22 mouse cellular contexts compared by ENCODE assay signal in the genomic region with DNA sequence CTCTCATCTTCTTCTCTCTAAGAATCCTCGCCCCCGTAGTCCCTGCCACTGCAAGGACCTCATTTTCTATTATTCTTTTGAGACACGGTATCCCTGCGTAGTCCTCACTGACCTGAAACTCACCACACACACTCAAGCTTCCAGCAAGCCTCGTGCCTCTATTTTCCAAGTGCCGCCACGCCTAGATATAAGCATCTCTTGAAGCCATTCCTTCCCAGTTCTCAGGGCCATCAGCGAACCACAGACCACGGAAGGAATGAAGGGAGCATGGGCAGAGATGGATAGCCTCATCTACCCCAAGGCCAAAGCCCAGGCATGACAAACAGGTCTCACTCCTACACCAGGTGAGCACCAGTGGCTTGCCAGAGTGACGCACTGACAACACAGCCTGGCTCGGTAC. TPM values are rescaled to one million over a fixed set of nuclear protein-coding genes. Genes with fewer than 3 reads are reported as not detected.
DNase-seq lines count a peak whose midpoint lies in the region; ATAC-seq lines count a peak whose summit lies in the region.
"Had no signal": no experiment of that assay in that cellular context is flagged by ENCODE, and none has a peak within 500 bp of the region (broad histone marks: within the 10 kb centered on the region; RNA-seq: fewer than 3 reads in every experiment).

No protein-coding gene starts in this region.

- H3K4me1 ChIP-seq in hindbrain, embryonic 10.5 days (replicated peaks): peaks cover 64% of the 10 kb centered on the region
- H3K4me1 ChIP-seq in hindbrain, embryonic 16.5 days (ENCODE audit: control insufficient read depth, insufficient read depth, low read depth, low read length): peaks cover 38% of the 10 kb centered on the region
- peaks cover 76% of the 10 kb centered on the region for H3K4me1 ChIP-seq in megakaryocyte, embryonic 14.5 days
- H3K4me1 ChIP-seq in embryonic facial prominence, embryonic 15.5 days: peaks cover 50% of the 10 kb centered on the region
- peaks cover 54% of the 10 kb centered on the region for H3K4me1 ChIP-seq in liver, embryonic 13.5 days (replicated peaks)

- H3K4me2 ChIP-seq in hindbrain, embryonic 16.5 days (ENCODE audit: low read length): no peak overlapping the region
- H3K4me2 ChIP-seq in embryonic facial prominence, embryonic 15.5 days (replicated peaks): no peak overlapping the region
- H3K4me2 ChIP-seq in liver, embryonic 13.5 days: peak overlapping the region; percentile 93
- H3K4me2 ChIP-seq: forebrain, embryonic 15.5 days; hindbrain, embryonic 14.5 days had no signal

- WGBS in hindbrain, embryonic 10.5 days: 94% methylated on average over 11 of the region's 11 CpGs
- 92% methylated on average over 11 of the region's 11 CpGs for WGBS in hindbrain, embryonic 16.5 days
- 89% methylated on average over 11 of the region's 11 CpGs for WGBS in embryonic facial prominence, embryonic 15.5 days
- WGBS in liver, embryonic 13.5 days (ENCODE audit: insufficient replicate concordance): 82% methylated on average over 11 of the region's 11 CpGs

- 0 out of 2 replicates have a peak overlapping the region, but pooled peaks have one; percentile 2 for H3K4me3 ChIP-seq in hindbrain, embryonic 10.5 days
- H3K4me3 ChIP-seq in hindbrain, embryonic 16.5 days (ENCODE audit: low read length): no peak overlapping the region
- peak overlapping the region; percentile 2 for H3K4me3 ChIP-seq in megakaryocyte, embryonic 14.5 days (replicated peaks)
- H3K4me3 ChIP-seq in embryonic facial prominence, embryonic 15.5 days (replicated peaks): no peak overlapping the region
- no peak overlapping the region for H3K4me3 ChIP-seq in liver, embryonic 13.5 days (replicated peaks)
- H3K4me3 ChIP-seq: erythroblast, embryonic 14.5 days; forebrain, embryonic 15.5 days; intestine, embryonic 15.5 days; left cerebral cortex, adult 2 months; midbrain, embryonic 12.5 days had no signal

- no peaks in the 10 kb centered on the region for H3K27me3 ChIP-seq in hindbrain, embryonic 10.5 days (ENCODE audit: insufficient read depth, poor library complexity, severe bottlenecking)
- H3K27me3 ChIP-seq in hindbrain, embryonic 16.5 days (replicated peaks; ENCODE audit: control insufficient read depth, insufficient read depth, low read length): no peaks in the 10 kb centered on the region
- no peaks in the 10 kb centered on the region for H3K27me3 ChIP-seq in megakaryocyte, embryonic 14.5 days (replicated peaks)
- no peaks in the 10 kb centered on the region for H3K27me3 ChIP-seq in embryonic facial prominence, embryonic 15.5 days
- H3K27me3 ChIP-seq in liver, embryonic 13.5 days: no peaks in the 10 kb centered on the region
- H3K27me3 ChIP-seq: forebrain, embryonic 15.5 days; intestine, embryonic 15.5 days; midbrain, embryonic 12.5 days had no signal

- H3K36me3 ChIP-seq in hindbrain, embryonic 10.5 days: peaks cover 66% of the 10 kb centered on the region
- H3K36me3 ChIP-seq in hindbrain, embryonic 16.5 days (ENCODE audit: control insufficient read depth, insufficient read depth, low read length): peaks cover 24% of the 10 kb centered on the region
- H3K36me3 ChIP-seq in megakaryocyte, embryonic 14.5 days (replicated peaks; ENCODE audit: low read length): peaks cover 68% of the 10 kb centered on the region
- peaks cover 53% of the 10 kb centered on the region for H3K36me3 ChIP-seq in embryonic facial prominence, embryonic 15.5 days
- peaks cover 58% of the 10 kb centered on the region for H3K36me3 ChIP-seq in liver, embryonic 13.5 days

- H3K9me3 ChIP-seq in hindbrain, embryonic 10.5 days: no peaks in the 10 kb centered on the region
- no peaks in the 10 kb centered on the region for H3K9me3 ChIP-seq in hindbrain, embryonic 16.5 days (ENCODE audit: control insufficient read depth, low read length)
- no peaks in the 10 kb centered on the region for H3K9me3 ChIP-seq in megakaryocyte, embryonic 14.5 days
- no peaks in the 10 kb centered on the region for H3K9me3 ChIP-seq in embryonic facial prominence, embryonic 15.5 days (replicated peaks)
- H3K9me3 ChIP-seq in liver, embryonic 13.5 days (replicated peaks): no peaks in the 10 kb centered on the region
- H3K9me3 ChIP-seq: forebrain, embryonic 15.5 days; intestine, embryonic 15.5 days; midbrain, embryonic 12.5 days had no signal

- no peak overlapping the region for H3K27ac ChIP-seq in hindbrain, embryonic 10.5 days
- no peak overlapping the region for H3K27ac ChIP-seq in hindbrain, embryonic 16.5 days (ENCODE audit: low read depth, low read length)
- H3K27ac ChIP-seq in embryonic facial prominence, embryonic 15.5 days (replicated peaks): no peak overlapping the region
- H3K27ac ChIP-seq in liver, embryonic 13.5 days: no peak overlapping the region
- H3K27ac ChIP-seq: forebrain, embryonic 15.5 days; hindbrain, embryonic 14.5 days; intestine, embryonic 15.5 days; left cerebral cortex, adult 2 months; macrophage; midbrain, embryonic 12.5 days had no signal

- no peak for DNase-seq in hindbrain, embryonic 10.5 days (ENCODE audit: low spot score)
- DNase-seq in liver, embryonic 13.5 days: no peak
- DNase-seq in urinary bladder, postnatal 36 days (ENCODE audit: low spot score in 2 of 2): no peak
- no peak for DNase-seq in frontal cortex, postnatal 36 days (ENCODE audit: low spot score in 2 of 2)
- DNase-seq: adrenal gland, postnatal 36 days; B cell, adult 2 months; cerebellum, adult 11-12 months; cerebellum, postnatal 36 days; gastrocnemius, postnatal 36 days; kidney, postnatal 36 days; retina, postnatal 1 day had no signal

- H3K9ac ChIP-seq in hindbrain, embryonic 16.5 days (ENCODE audit: low read depth, low read length): no peak overlapping the region
- 0 out of 2 replicates have a peak overlapping the region, but pooled peaks have one; percentile 4 for H3K9ac ChIP-seq in embryonic facial prominence, embryonic 15.5 days
- H3K9ac ChIP-seq in liver, embryonic 13.5 days: peak overlapping the region; percentile 23; the same call in 1 of the 2 replicates
- H3K9ac ChIP-seq: hindbrain, embryonic 14.5 days; midbrain, embryonic 12.5 days had no signal

- ATAC-seq in hindbrain, embryonic 16.5 days: no peak
- no peak for ATAC-seq in megakaryocyte, adult 5-6 weeks (ENCODE audit: poor library complexity, severe bottlenecking)
- no peak for ATAC-seq in embryonic facial prominence, embryonic 15.5 days (ENCODE audit: insufficient number of reproducible peaks, low FRiP score, low TSS enrichment, low read depth)
- no peak for ATAC-seq in liver, embryonic 13.5 days (ENCODE audit: low read depth)
- ATAC-seq: forebrain, embryonic 15.5 days; intestine, embryonic 15.5 days had no signal

RNA-seq across cellular contexts. Expression of gene Zbtb48, which starts 2.9 kb away (rescaled TPM):
- 23.3 and 25.9 TPM in 2 replicates for polyA plus RNA-seq in hindbrain, embryonic 10.5 days (2016; fragmentation: Nextera tagmentation; extraction: Ambion mirVana)
- polyA plus RNA-seq in hindbrain, embryonic 16.5 days (2015; fragmentation: Nextera tagmentation; extraction: Ambion mirVana): 18.1 and 20.9 TPM in 2 replicates
- polyA plus RNA-seq in megakaryocyte, embryonic 14.5 days (2012; ENCODE audit: insufficient read depth, low replicate concordance): 3.8 and 4.3 TPM in 2 replicates
- total RNA-seq in megakaryocyte, adult 5-6 weeks (2015): 6.9 and 8.1 TPM in 2 replicates
- total RNA-seq in megakaryocyte, adult 5-6 weeks (2017): 3.8 and 8.9 TPM in 2 replicates
- polyA plus RNA-seq in embryonic facial prominence, embryonic 15.5 days (2015; fragmentation: Nextera tagmentation; extraction: Ambion mirVana): 20.6 TPM in 2 replicates
- polyA plus RNA-seq in liver, embryonic 13.5 days (2015; fragmentation: Nextera tagmentation; extraction: Ambion mirVana): 7.2 and 9.5 TPM in 2 replicates

RNA-seq across cellular contexts. Expression of gene Tas1r1, which starts 13.8 kb away (rescaled TPM):
- 0.65 and 0.67 TPM in 2 replicates for polyA plus RNA-seq in hindbrain, embryonic 10.5 days (2016; fragmentation: Nextera tagmentation; extraction: Ambion mirVana)
- 1.9 and 2.0 TPM in 2 replicates for polyA plus RNA-seq in hindbrain, embryonic 16.5 days (2015; fragmentation: Nextera tagmentation; extraction: Ambion mirVana)
- 0.34 TPM in 1 of 2 replicates, not detected in the other for polyA plus RNA-seq in megakaryocyte, embryonic 14.5 days (2012; ENCODE audit: insufficient read depth, low replicate concordance)
- 0.11 and 0.16 TPM in 2 replicates for total RNA-seq in megakaryocyte, adult 5-6 weeks (2015)
- total RNA-seq in megakaryocyte, adult 5-6 weeks (2017): not detected in 2 replicates
- 1.2 TPM in 2 replicates for polyA plus RNA-seq in embryonic facial prominence, embryonic 15.5 days (2015; fragmentation: Nextera tagmentation; extraction: Ambion mirVana)
- polyA plus RNA-seq in liver, embryonic 13.5 days (2015; fragmentation: Nextera tagmentation; extraction: Ambion mirVana): 0.07 TPM in 1 of 2 replicates, not detected in the other
- total RNA-seq: adrenal gland, postnatal 36 days had no signal
- polyA plus RNA-seq: erythroblast, embryonic 14.5 days; macrophage had no signal

RNA-seq across cellular contexts. Expression of gene Nol9, which starts 14.6 kb away (rescaled TPM):
- 37.7 and 38.9 TPM in 2 replicates for polyA plus RNA-seq in hindbrain, embryonic 10.5 days (2016; fragmentation: Nextera tagmentation; extraction: Ambion mirVana)
- 18.7 and 23.0 TPM in 2 replicates for polyA plus RNA-seq in hindbrain, embryonic 16.5 days (2015; fragmentation: Nextera tagmentation; extraction: Ambion mirVana)
- polyA plus RNA-seq in megakaryocyte, embryonic 14.5 days (2012; ENCODE audit: insufficient read depth, low replicate concordance): 7.7 and 25.0 TPM in 2 replicates
- 10.1 and 11.1 TPM in 2 replicates for total RNA-seq in megakaryocyte, adult 5-6 weeks (2015)
- 10.8 and 15.5 TPM in 2 replicates for total RNA-seq in megakaryocyte, adult 5-6 weeks (2017)
- polyA plus RNA-seq in embryonic facial prominence, embryonic 15.5 days (2015; fragmentation: Nextera tagmentation; extraction: Ambion mirVana): 31.0 and 32.4 TPM in 2 replicates
- 21.9 and 24.1 TPM in 2 replicates for polyA plus RNA-seq in liver, embryonic 13.5 days (2015; fragmentation: Nextera tagmentation; extraction: Ambion mirVana)

RNA-seq across cellular contexts. Expression of gene Klhl21, which starts 15.9 kb away (rescaled TPM):
- 7.7 and 8.7 TPM in 2 replicates for polyA plus RNA-seq in hindbrain, embryonic 10.5 days (2016; fragmentation: Nextera tagmentation; extraction: Ambion mirVana)
- 4.7 and 5.0 TPM in 2 replicates for polyA plus RNA-seq in hindbrain, embryonic 16.5 days (2015; fragmentation: Nextera tagmentation; extraction: Ambion mirVana)
- polyA plus RNA-seq in megakaryocyte, embryonic 14.5 days (2012; ENCODE audit: insufficient read depth, low replicate concordance): 4.4 and 7.1 TPM in 2 replicates
- total RNA-seq in megakaryocyte, adult 5-6 weeks (2015): 2.6 and 3.8 TPM in 2 replicates
- total RNA-seq in megakaryocyte, adult 5-6 weeks (2017): 3.1 and 4.1 TPM in 2 replicates
- polyA plus RNA-seq in embryonic facial prominence, embryonic 15.5 days (2015; fragmentation: Nextera tagmentation; extraction: Ambion mirVana): 18.8 TPM in 2 replicates
- 6.0 and 6.5 TPM in 2 replicates for polyA plus RNA-seq in liver, embryonic 13.5 days (2015; fragmentation: Nextera tagmentation; extraction: Ambion mirVana)

RNA-seq across cellular contexts. Expression of gene Phf13, which starts 28.5 kb away (rescaled TPM):
- polyA plus RNA-seq in hindbrain, embryonic 10.5 days (2016; fragmentation: Nextera tagmentation; extraction: Ambion mirVana): 30.7 TPM in 2 replicates
- polyA plus RNA-seq in hindbrain, embryonic 16.5 days (2015; fragmentation: Nextera tagmentation; extraction: Ambion mirVana): 21.3 and 24.8 TPM in 2 replicates
- polyA plus RNA-seq in megakaryocyte, embryonic 14.5 days (2012; ENCODE audit: insufficient read depth, low replicate concordance): 3.9 and 7.9 TPM in 2 replicates
- total RNA-seq in megakaryocyte, adult 5-6 weeks (2015): 3.9 and 5.6 TPM in 2 replicates
- total RNA-seq in megakaryocyte, adult 5-6 weeks (2017): 4.0 and 4.5 TPM in 2 replicates
- 34.6 and 35.1 TPM in 2 replicates for polyA plus RNA-seq in embryonic facial prominence, embryonic 15.5 days (2015; fragmentation: Nextera tagmentation; extraction: Ambion mirVana)
- polyA plus RNA-seq in liver, embryonic 13.5 days (2015; fragmentation: Nextera tagmentation; extraction: Ambion mirVana): 5.4 and 6.2 TPM in 2 replicates

Comparison
In these comparisons a context has a peak if more than half of its experiments do, and no peak if none do; other contexts are left out.
1. H3K4me3 ChIP-seq: peak in hindbrain, embryonic 10.5 days (single experiment) and megakaryocyte, embryonic 14.5 days (single experiment); none in hindbrain, embryonic 16.5 days (single experiment), embryonic facial prominence, embryonic 15.5 days (single experiment) and liver, embryonic 13.5 days (single experiment).